Mouse (Mus musculus) adrenal gland, adult (tissue): ENCODE data around the gene Itgb5.
A peak's percentile ranks its signal among the peaks of the same experiment; 100 is the strongest.

ENCODE experiments used
- DNase-seq, 2 experiments: peaks; one replicate each; pipeline ENCODE4 v3.0.0; 2022 to 2023; ENCODE audit warnings: low spot score in 1 of 2; ENCODE audit not compliant: inconsistent age in 2 of 2

The Itgb5 gene

DNA sequence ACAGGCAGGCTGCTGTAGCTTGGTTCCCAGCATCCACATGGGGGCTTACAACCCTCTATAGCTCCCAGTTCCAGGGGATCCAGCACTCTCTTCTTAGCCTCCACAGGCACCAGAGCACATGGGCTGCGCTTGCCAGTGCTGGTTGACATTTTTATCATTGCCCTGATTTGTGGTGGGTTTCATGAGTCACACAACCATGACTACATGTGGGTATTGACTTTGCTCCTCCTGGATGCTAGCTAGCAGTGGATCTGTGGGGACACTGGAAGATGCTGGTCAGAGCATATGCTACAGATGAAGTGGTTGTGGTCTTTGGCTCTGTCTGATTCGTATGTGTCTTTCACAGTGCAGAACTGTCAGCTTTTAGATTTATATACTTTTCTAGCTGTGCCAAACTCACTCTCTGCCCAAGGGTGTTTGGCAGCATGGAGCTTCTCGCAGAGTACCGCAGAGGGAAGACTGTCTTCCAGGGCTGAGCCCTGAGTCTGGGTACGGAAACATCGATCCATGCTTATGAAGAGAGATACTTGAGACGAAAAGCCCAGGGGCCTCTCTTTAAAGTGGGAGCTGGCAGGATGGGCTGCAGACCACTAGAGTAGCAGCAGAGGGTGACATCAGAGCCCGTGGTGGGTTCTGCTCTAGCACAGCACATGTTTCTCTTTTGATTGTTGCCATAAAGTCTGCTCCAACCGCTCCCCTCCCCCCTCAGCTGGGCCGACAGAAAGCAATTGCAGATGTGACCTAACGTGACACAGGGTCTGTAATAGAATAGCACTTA lies 74.4 kb downstream of the Itgb5 start:
- peak; percentile 70 to 80 for DNase-seq

DNA sequence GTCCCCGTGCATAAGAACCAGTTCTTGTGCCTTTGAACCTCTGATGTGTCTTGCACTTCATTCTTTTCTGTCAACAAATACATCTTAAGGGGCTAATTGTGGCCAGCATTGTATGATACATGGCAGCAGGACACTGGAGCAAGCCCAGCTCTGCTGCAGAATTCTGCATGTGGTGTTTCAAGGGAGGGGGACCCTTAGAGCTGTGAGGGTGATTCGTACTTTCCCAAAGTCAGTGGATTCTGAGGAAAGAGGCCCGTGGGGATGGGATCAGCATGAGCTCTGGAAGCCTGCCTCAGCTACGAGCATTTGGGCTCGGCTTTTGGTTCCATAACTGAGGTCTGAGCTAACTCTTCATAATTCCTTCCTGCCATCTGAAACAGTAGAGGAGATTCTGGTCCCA lies 75.1 kb downstream of the Itgb5 start:
- no peak for DNase-seq

DNA sequence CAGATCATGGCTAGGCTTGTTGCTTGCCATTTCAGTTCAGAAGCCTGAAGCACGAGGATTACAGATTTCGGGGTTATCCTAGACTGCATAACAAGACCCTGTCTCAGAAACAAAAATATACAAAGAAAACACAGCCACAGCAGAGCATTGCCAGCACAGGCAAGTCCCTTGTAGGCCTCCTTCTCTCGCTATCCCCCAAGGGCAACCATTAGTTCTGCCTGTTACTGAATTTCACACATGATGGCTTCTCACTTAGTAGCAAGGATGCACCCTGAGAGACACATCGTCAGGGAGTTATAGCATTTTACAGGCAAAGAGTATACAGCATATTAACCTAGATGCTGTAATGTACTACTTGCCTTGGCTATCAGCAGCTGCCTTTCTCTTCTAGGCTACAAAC lies 78.8 kb downstream of the Itgb5 start:
- no peak for DNase-seq

DNA sequence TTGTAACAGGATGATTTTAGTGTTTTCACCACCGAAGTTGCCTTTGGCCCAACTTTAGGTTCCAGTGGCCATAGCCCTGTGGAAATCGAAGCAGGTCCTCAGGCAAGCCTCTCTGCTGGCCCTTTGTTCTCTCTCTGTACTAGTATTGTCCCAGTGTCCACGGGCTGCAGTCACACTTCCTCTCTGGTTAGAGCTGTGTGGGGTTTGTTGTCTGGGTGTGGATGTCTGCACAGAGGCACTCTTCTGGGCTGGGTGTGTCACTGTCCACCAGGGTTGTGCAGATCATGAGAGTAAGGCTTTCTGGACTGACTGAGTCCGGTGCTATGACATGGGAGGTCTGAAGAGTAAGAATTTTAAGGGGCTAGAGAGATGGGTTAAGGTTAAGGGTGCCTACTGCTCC lies 85.5 kb downstream of the Itgb5 start:
- DNase-seq = no peak

DNA sequence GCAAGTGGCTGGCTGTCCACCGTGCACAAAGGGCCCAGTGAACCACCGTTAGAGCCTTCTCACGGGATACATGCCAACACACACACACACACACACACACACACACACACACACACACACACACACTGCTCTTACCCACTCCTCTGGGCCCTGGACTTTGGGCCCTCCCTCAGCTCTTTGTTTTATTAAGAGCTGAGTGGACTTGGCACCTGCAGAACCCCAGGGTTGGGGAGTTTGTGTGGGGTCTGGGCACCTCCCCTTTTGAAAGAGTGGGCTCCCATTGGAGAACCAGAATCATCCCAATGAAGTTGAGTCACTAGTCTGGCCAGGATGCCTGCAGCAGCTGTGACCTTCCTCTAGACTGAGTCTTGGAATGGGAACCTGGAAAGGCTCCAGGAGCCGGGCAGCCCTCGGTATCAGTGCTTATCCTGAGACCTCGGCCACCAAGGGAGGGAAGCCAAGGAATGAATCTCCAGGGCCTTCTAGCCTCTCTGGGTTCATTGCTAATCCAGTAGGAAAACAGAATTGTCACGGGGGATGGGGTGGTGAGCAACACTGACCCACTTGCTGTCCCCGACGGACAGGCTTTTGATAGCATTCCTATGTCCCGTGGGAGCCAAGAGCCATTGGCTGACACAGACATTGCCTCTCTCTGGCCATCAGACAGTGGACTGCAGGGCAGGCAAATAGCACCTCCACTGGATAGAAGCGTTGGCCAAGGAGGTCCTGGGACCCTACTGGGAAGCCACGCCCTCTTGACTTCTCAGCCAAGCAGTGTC lies 87.2 kb downstream of the Itgb5 start:
- DNase-seq = peak; percentile 93 to 97

DNA sequence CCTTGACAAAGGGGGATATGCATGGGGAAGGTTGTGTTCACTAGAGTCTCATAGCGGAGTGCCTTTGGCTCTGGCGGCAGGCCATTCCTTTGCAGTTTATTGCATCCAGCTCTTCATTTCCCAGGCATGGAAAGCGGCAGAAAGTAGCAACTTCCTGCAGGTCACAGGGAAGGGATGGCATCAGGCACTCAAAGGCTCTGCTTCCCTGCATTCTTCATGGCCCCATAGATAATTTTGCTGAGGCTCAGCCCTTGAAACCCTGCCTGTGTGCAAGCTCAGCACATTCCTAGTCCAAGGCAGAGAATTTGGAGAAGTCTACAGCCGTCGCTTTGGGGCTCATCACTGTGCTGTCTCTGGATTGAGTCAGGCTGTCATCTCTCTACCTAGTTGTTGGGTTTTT lies 87.9 kb downstream of the Itgb5 start:
- DNase-seq = peak in 1 of 2 experiments; percentile 61

DNA sequence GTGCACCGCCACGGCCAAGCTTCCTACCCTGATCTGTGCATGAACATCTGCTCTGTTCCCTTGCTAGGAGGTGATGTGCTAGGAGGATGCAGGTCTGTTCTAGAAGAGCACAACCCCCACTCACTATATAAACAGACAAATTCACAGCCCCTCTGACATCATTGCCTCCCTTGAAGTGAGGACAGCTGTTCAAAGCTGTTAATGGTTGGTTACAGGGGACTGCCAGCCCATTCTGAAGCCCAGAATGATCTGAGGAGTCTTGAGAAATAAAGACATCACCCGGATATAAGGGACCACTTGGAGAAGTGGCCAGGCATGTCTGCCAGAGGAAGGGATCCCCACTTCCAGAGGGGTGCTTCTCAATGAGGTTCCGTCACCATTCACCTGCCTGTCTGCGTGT lies 88.5 kb downstream of the Itgb5 start:
- DNase-seq = no peak

DNA sequence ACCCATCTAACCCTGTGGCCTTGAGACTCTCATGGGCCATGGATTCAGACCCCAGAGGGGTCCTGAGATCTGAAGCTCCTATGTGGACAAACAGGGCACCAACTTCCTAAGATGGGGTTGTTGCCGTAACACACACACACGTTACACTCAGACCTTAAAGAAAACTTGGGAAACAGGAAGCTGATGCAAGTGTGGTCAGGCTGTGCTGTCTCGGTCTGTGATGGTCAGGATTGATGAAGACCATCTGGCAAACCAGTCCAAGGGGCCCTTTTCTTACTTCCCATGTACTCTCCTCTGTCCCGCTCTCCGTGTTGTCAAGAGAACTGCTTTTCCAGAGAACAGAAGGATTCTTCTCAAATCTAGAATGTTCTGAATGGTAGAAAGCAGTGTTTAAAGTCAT lies 92.0 kb downstream of the Itgb5 start:
- no peak for DNase-seq

DNA sequence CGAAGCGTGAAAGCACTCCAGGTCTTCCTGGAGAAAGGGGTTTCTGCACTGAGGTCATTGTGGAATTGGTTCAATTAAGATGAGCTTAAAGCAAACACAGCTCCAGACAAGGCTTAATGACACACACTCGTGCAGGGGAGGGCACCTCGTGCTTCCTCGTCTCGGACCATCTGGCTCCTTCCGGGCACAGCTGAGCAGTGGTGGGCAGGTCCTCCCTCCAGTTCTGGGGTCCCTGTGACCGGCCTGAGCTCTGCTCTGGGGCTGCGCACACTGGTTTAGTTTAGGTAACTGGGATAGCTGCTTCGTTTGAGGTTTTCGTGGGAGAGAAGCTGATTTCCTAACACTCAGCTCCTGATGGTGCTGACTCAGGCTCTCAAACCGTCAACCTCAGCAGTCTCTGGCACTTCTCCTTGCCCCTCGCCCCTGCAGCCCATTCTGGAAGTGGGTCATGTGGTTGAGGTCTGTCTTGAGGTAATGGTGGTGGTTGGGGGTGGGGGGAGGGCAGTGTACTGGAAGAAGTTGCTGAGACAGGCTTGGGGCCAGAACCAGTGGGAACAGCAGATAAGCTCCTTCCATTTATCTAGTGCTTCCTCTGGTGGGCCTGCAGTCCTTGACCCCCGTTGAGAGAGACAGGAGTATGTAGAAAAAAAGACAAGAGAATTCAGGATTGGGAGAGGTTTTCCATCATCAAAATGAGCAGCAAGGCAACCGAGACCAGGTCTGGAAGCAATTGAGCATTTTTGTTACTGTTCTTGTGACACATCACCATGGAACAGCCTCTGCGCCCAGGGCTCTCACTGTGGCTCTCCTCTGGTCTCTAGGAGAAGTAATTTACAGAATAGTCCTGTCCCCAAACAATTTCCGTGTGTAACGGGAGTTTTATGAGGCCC lies 92.9 kb downstream of the Itgb5 start:
- DNase-seq = no peak

DNA sequence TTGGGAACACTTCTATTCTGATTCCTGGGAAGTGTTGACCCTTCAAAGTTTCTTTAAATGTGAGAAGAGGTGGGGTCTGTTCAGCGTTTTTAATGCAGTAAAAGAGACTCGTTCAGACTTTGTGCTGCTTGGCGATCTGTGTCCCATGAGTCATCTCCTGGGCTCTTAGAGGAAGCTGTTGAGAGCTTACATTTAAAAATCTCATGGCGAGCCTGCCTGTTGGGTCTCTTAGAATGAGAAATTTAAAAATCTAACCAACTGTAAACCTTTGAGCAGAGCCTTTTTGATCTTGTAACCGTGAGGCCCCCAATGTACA lies 93.5 kb downstream of the Itgb5 start:
- DNase-seq = no peak

DNA sequence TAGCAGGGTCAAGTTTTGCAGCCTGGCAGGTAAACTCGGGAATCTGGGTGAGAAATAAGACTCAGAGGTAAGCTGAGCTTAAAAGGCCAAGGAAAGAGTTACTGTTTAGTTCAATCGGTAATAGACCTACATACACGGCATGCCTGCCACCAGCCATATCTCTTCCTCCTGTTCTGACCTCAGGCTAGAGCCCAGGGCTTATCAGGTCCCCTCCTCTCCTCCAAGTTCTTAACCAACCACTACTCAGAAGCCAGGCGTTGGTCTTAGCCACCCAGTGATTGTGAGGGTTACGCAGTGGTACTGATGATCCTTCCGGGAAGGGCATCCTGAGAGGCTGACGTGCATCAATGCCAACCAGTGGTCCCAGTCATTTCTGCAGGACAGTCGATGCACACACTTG lies 94.3 kb downstream of the Itgb5 start:
- no peak for DNase-seq

DNA sequence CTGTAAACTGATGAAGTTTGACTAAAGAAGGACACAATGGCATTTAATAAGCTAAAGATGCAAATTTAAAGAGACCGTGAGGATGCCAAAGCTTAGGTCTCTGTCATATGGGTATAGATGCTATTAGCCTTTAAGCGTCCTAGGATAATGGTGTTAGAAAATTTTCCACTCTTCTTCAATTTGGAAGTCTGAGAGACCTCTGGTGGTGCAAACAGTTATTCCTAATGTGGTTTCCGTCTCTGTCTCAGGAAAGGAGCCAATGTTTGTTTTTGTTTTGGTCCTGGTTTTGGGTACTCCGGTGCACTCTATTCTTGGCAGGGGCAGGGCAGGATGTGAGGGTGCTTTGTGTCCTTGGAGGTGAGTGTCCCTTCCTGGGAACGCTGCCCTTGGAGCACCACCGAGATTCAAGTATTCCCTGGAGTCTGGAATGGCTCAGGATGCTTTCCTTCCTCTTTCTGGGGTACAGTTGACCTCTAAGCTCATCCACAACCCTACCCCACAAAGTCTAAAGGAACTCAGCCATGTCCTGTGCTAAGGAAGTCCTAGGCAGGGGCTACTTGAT lies 97.9 kb downstream of the Itgb5 start:
- DNase-seq = peak; percentile 57 to 76

DNA sequence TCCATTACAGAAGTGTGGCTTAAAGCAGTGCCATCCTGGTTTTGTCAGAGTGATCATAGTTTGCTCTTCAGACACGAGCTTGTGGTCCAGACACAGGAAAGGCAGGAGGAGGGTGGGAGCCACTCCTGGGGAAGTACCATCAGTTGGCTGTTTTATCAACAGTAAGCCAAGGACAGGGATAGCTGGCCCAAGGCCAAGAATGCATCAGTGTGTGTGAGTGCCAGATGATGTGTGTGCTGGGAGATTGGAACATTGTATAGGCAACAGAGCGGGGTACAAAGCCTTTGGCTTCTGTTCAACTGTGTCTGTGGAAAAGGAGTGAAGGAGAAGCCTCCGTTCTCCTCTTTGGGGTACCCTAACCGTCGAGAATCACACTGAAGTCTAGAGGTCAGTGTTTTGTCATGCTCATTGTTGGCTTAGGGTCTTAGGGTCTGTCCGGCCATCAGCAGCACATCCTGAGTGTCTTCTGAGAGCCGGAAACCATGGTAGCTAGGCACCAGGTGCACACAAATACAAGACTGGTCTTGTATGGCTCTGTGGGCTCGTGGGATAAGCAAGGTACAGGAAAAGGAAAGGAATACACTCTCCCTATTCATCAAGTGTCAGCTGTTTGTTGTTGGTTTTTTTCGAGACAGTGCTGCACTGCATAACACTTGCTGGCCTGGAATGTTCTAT lies 99.5 kb downstream of the Itgb5 start:
- peak; percentile 79 to 88 for DNase-seq

DNA sequence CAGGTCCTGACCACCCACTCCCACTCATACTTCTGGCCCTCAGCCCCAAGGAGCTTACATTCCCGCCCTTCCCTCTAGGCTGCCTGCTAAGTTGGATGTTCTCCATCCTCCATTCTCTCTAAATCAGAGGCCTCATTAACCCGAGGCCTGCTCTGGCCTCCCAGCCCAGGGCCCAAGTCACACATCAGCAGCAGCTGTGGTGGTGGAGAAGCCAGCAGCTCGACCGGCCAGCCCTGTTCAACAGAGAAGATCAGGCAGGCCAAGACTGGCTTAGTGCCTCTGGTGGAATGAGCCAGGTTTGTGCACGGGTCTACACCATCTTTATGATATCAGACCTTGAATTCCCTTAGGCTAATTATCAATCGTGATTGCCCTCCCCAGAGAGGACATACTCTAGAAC lies 101.3 kb downstream of the Itgb5 start:
- DNase-seq = no peak

DNA sequence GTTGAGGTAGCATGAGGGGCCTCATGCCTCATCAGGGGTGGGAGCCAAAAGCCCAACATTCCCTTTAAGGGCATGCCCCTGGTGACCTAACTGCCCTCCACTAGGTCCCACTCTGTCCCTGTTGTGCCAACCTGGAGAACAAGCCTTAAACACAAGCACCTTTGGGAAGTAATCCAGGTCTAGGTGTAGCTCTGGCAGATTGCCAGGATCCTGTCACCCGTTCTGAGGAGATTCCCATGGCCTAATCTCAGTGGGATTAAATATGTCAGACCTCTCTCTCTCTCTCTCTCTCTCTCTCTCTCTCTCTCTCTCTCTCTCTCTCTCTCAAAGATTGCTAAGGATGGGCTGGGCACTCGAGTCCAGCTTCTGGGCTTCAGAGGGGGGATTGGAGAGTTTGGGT lies 102.2 kb downstream of the Itgb5 start:
- no peak for DNase-seq

DNA sequence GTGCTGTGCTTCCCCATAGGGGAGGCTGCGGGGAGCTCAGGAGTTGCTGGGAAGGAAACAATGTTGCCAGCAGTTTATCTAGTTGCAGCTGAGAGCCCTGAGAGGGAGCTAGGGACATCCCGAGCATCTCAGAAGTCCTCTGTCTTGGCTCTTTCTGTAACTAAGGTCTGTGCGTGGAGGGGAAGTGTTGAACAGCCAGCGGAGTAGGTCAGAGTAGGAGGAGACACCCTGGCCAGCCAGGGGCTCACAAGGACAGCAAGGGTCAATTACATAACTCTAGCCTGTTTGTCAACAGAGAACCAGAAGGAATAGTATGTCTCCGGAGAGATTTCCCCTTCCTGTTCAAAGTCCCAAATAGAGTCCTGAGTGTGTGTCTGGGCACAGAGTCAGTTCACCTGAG lies 102.7 kb downstream of the Itgb5 start:
- peak; percentile 59 to 81 for DNase-seq

DNA sequence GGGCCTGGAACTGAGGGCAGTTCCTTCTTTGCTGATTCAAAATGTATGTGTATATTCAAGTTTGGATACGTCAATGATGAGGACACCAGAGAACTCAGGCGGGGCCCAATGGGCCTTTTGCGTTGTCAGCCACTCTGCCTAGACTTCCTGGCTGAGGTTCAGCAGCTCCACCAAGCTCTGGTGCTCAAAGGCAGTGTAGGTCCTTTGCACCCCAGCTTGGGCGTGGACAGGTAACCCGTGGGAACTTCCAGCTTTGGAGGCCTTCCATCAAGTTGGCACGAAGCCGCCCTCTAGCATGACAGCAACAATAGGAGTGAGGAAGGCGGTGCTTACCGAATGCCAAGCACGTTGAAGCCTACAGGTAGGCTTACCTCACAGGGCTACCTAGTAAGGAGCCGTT lies 103.9 kb downstream of the Itgb5 start:
- no peak for DNase-seq

DNA sequence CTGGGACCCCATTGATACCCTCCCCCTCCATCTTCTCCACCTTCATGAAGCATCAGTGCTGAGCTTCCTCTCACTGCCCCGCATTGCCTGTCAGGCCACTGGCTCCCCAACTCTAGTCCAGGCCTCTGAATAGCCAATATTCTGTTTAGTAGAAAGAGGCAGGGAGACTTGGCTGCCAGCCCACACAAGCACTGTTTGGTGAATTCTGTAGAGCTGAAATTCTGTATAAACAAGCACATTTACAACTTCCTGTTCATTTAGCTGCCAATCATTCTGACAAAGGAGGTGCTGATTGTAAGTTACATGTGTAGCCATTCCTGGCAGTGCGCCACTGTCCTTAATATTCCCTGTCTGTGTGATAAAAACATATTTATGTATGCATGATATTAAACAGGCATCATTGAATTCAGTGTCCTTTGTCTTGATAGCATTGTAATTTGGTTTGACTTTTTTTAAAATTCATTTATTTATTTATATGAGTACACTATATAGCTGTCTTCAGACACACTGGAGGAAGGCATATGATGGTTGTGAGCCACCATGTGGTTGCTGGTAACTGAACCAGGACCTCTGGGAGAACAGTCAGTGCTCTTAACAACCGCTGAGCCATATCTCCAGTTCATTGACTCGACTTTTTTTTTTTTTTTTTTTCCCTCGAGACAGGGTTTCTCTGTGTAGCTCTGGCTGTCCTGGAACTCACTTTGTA lies 105.4 kb downstream of the Itgb5 start:
- DNase-seq = no peak

DNA sequence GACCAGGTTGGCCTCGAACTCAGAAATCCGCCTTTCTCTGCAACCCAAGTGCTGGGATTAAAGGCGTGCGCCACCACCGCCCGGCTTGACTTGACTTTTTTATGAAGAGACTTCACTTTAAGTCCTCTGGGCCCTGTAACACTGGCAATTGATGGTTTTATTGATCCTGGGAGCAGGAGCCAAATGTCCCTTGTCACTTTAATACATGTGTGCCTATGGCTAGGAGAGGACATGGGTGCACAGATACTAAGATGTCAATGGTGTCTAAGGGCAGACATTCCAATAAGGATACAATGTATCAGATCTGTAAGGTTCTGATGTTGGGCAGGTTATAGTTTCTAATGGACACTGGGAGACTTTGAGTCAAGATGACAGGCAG lies 105.9 kb downstream of the Itgb5 start:
- no peak for DNase-seq

DNA sequence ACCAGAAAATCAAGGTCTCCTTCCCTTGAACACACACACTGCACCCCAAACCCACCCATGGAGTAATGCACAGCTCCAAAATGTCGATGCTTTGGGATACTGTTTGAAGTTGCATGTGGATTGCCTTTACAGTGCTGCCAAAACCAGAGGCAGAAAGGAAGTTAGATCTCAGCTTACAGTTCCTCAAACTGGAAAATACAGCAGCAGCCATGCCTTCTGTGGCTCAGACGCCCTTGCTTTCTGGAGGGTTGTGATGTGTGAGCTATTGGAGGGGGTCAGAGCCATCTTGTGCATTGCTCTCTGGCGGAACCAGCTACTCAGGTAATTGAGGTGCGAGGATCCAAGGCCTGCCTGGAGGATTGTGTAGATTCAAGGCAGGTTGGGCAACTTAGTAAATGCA lies 107.4 kb downstream of the Itgb5 start:
- DNase-seq = no peak
